ENCODE assay signal across 20 mouse cellular contexts in the genomic region with DNA sequence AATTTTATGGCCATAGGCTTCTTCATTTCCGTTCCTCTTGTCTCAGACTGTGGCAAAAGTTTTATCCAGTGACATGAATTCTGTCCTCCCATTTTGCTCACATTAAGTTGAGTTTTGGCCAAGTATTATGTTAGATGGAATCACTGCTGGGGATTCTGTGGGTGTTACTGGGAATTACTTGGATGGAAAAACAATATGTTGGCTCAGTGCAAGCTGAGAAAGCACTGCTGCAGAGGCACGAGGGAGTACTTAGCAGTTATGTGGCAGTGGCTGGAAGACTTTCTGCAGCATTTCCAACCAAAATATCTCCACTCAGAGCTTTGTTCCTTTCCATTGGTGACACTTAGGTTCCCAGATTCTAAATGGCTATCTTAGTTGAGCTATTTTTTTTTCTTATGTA.
A peak's percentile ranks its signal among the peaks of the same experiment; 100 is the strongest.
DNase-seq lines count a peak whose midpoint lies in the region; ATAC-seq lines count a peak whose summit lies in the region.
"Had no signal": no experiment of that assay in that cellular context is flagged by ENCODE, and none has a peak within 500 bp of the region (broad histone marks: within the 10 kb centered on the region; RNA-seq: fewer than 3 reads in every experiment).

No protein-coding gene starts in this region.

- no peak overlapping the region for H3K9ac ChIP-seq in hindbrain, embryonic 14.5 days
- no peak overlapping the region for H3K9ac ChIP-seq in hindbrain, embryonic 12.5 days
- H3K9ac ChIP-seq in midbrain, embryonic 12.5 days (replicated peaks): no peak overlapping the region
- H3K9ac ChIP-seq: forebrain, embryonic 12.5 days; liver, embryonic 12.5 days; neural tube, embryonic 15.5 days had no signal

- peaks cover 5% of the 10 kb centered on the region; the same call in 1 of the 2 replicates for H3K4me1 ChIP-seq in hindbrain, embryonic 14.5 days (replicated peaks; ENCODE audit: control insufficient read depth, insufficient read depth, low read length)
- peaks cover 11% of the 10 kb centered on the region for H3K4me1 ChIP-seq in hindbrain, embryonic 12.5 days
- H3K4me1 ChIP-seq in midbrain, embryonic 12.5 days: peaks cover 6% of the 10 kb centered on the region
- H3K4me1 ChIP-seq: liver, embryonic 12.5 days had no signal

- 48% methylated on average over 2 of the region's 2 CpGs for WGBS in hindbrain, embryonic 14.5 days
- WGBS in hindbrain, embryonic 12.5 days: 59% methylated on average over 2 of the region's 2 CpGs
- WGBS in midbrain, embryonic 12.5 days: 32% methylated on average over 2 of the region's 2 CpGs

- ATAC-seq in hindbrain, embryonic 14.5 days (ENCODE audit: low FRiP score): no peak
- ATAC-seq in hindbrain, embryonic 12.5 days (ENCODE audit: low FRiP score): no peak
- ATAC-seq in midbrain, embryonic 12.5 days (ENCODE audit: low FRiP score, low read depth): no peak
- ATAC-seq: liver, embryonic 12.5 days had no signal

- intact Hi-C loops in gastrocnemius, postnatal 14 days (cut with DNase I; ENCODE audit: low total_unique reads): no loop called here

- no peaks in the 10 kb centered on the region for H3K9me3 ChIP-seq in hindbrain, embryonic 14.5 days (ENCODE audit: control insufficient read depth, low read length)
- H3K9me3 ChIP-seq in hindbrain, embryonic 12.5 days (replicated peaks): no peaks in the 10 kb centered on the region
- no peaks in the 10 kb centered on the region for H3K9me3 ChIP-seq in midbrain, embryonic 12.5 days
- H3K9me3 ChIP-seq: embryonic facial prominence, embryonic 10.5 days; forebrain, embryonic 12.5 days; liver, embryonic 12.5 days; neural tube, embryonic 15.5 days had no signal

- H3K27me3 ChIP-seq in hindbrain, embryonic 14.5 days (ENCODE audit: control insufficient read depth, insufficient read depth, low read length): no peaks in the 10 kb centered on the region
- H3K27me3 ChIP-seq in hindbrain, embryonic 12.5 days: no peaks in the 10 kb centered on the region
- H3K27me3 ChIP-seq in midbrain, embryonic 12.5 days: no peaks in the 10 kb centered on the region
- H3K27me3 ChIP-seq: CH12.LX; liver, embryonic 12.5 days; neural tube, embryonic 15.5 days had no signal

- H3K4me2 ChIP-seq in hindbrain, embryonic 14.5 days (replicated peaks): no peak overlapping the region
- H3K4me2 ChIP-seq in hindbrain, embryonic 12.5 days (replicated peaks): no peak overlapping the region
- H3K4me2 ChIP-seq in midbrain, embryonic 12.5 days (replicated peaks): 0 out of 2 replicates have a peak overlapping the region, but pooled peaks have one; percentile 7
- H3K4me2 ChIP-seq: liver, embryonic 12.5 days; neural tube, embryonic 15.5 days had no signal

- H3K27ac ChIP-seq in hindbrain, embryonic 14.5 days: peak overlapping the region; percentile 38; the same call in 1 of the 2 replicates
- H3K27ac ChIP-seq in hindbrain, embryonic 12.5 days: no peak overlapping the region; the same call in 1 of the 2 replicates
- peak overlapping the region; percentile 58 for H3K27ac ChIP-seq in midbrain, embryonic 12.5 days (replicated peaks)
- H3K27ac ChIP-seq: embryonic facial prominence, embryonic 10.5 days; kidney, postnatal 0 days; liver, embryonic 12.5 days; neural tube, embryonic 15.5 days; stomach, postnatal 0 days had no signal

- peak; percentile 41 for DNase-seq in gastrocnemius, postnatal 25 days
- no peak for DNase-seq in gastrocnemius, postnatal 14 days
- no peak for DNase-seq in hindbrain, embryonic 14.5 days (ENCODE audit: low spot score)
- peak; percentile 9 for DNase-seq in adipocyte (ENCODE audit: low spot score)
- no peak for DNase-seq in kidney, adult 8-10 months
- no peak for DNase-seq in urinary bladder, adult 2 months (ENCODE audit: low spot score)
- DNase-seq: adrenal gland, postnatal 36 days; cerebellum, adult 8-10 months; kidney, adult 11 months; lung, adult 2 months; lung, postnatal 36 days had no signal

- no peaks in the 10 kb centered on the region for H3K36me3 ChIP-seq in hindbrain, embryonic 14.5 days (replicated peaks; ENCODE audit: control insufficient read depth, insufficient read depth)
- H3K36me3 ChIP-seq in hindbrain, embryonic 12.5 days: no peaks in the 10 kb centered on the region
- no peaks in the 10 kb centered on the region for H3K36me3 ChIP-seq in midbrain, embryonic 12.5 days
- H3K36me3 ChIP-seq: embryonic facial prominence, embryonic 10.5 days; forebrain, embryonic 12.5 days; liver, embryonic 12.5 days; neural tube, embryonic 15.5 days had no signal

- H3K4me3 ChIP-seq in hindbrain, embryonic 14.5 days (replicated peaks; ENCODE audit: low read length): no peak overlapping the region
- no peak overlapping the region for H3K4me3 ChIP-seq in hindbrain, embryonic 12.5 days
- H3K4me3 ChIP-seq in midbrain, embryonic 12.5 days: no peak overlapping the region
- H3K4me3 ChIP-seq: embryonic facial prominence, embryonic 10.5 days; forebrain, embryonic 12.5 days; liver, embryonic 12.5 days; neural tube, embryonic 15.5 days had no signal

Comparison
In these comparisons a context has a peak if more than half of its experiments do, and no peak if none do; other contexts are left out.
1. DNase-seq: peak in gastrocnemius, postnatal 25 days (single experiment) and adipocyte (single experiment); none in gastrocnemius, postnatal 14 days (single experiment), hindbrain, embryonic 14.5 days (single experiment), kidney, adult 8-10 months (0 of 2) and urinary bladder, adult 2 months (single experiment).